Mouse (Mus musculus): ENCODE data around the gene Zfp566.

Gene Zfp566

GRCm38 (mm10) chr7:30060341-30060740 lies 30.0 kb downstream of the Zfp566 start:
- no peak for DNase-seq (ENCODE audit: low read depth, low spot score)

GRCm38 (mm10) chr7:30053591-30053990 lies 36.7 kb downstream of the Zfp566 start:
- no peak for DNase-seq (ENCODE audit: low read depth, low spot score)

- DNase-seq (ENCODE audit: low read depth, low spot score): peak; percentile 92
These were observed 39.3 kb downstream of the Zfp566 start, which contains the start of gene Zfp14 for GRCm38 (mm10) chr7:30050882-30051548. Gene Zfp14 (minus strand): TSS chr7:30051380.

GRCm38 (mm10) chr7:30048126-30048525 lies 42.2 kb downstream of the Zfp566 start:
- DNase-seq (ENCODE audit: low read depth, low spot score): no peak

GRCm38 (mm10) chr7:30044354-30044753 lies 46.0 kb downstream of the Zfp566 start:
- DNase-seq (ENCODE audit: low read depth, low spot score): no peak

GRCm38 (mm10) chr7:30034331-30034730 lies 56.0 kb downstream of the Zfp566 start:
- peak; percentile 78 for DNase-seq (ENCODE audit: low read depth, low spot score)

GRCm38 (mm10) chr7:30031379-30031778 lies 58.9 kb downstream of the Zfp566 start:
- peak; percentile 66 for DNase-seq (ENCODE audit: low read depth, low spot score)

- no peak for DNase-seq (ENCODE audit: low read depth, low spot score)
These were observed 59.6 kb downstream of the Zfp566 start for GRCm38 (mm10) chr7:30030677-30031076.

GRCm38 (mm10) chr7:30028572-30028971 lies 61.8 kb downstream of the Zfp566 start:
- no peak for DNase-seq (ENCODE audit: low read depth, low spot score)
